ENCODE assay signal across 8 mouse cellular contexts in the genomic region with DNA sequence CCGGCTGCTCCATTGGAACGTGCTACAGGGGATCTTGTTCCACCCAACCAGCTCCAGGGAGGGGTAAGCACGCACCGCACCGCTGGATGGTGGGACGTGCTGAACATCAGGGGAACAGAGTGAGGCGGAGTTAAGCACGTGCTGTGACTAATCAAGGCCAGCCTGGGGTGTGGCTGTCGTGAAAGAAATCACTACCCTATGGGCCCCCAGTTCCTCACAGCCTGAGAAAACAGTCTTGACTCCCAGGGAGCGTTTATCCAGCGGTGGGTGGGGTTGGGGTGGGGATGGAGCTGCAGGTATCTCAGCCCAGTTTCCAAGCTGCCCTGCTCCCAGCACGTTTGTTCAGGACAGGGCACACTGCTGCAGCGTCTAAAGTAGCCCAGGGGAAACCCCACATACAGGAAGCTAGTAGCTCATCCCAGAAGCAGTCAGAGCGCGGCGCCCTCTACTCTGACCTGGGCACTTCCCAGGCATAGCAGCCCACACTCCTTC.
DNase-seq lines count a peak whose midpoint lies in the region; ATAC-seq lines count a peak whose summit lies in the region.

No protein-coding gene starts in this region.

- H3K36me3 ChIP-seq in forebrain, embryonic 15.5 days: no peaks in the 10 kb centered on the region
- no peaks in the 10 kb centered on the region for H3K36me3 ChIP-seq in limb, embryonic 11.5 days (ENCODE audit: control insufficient read depth, insufficient read depth, low read length)
- H3K36me3 ChIP-seq in neural tube, embryonic 12.5 days: no peaks in the 10 kb centered on the region

- H3K4me2 ChIP-seq in forebrain, embryonic 15.5 days (replicated peaks): 0 out of 2 replicates have a peak overlapping the region, but pooled peaks have one; percentile 1
- peak overlapping the region; percentile 42 for H3K4me2 ChIP-seq in limb, embryonic 11.5 days (ENCODE audit: low read depth, severe bottlenecking)
- H3K4me2 ChIP-seq in neural tube, embryonic 12.5 days (replicated peaks): peak overlapping the region; percentile 51

- 6% methylated on average over 16 of the region's 16 CpGs for WGBS in forebrain, embryonic 15.5 days
- WGBS in limb, embryonic 11.5 days: under 1% methylated on average over 16 of the region's 16 CpGs
- WGBS in neural tube, embryonic 12.5 days: 1% methylated on average over 16 of the region's 16 CpGs

- H3K27me3 ChIP-seq in forebrain, embryonic 15.5 days: no peaks in the 10 kb centered on the region
- no peaks in the 10 kb centered on the region for H3K27me3 ChIP-seq in limb, embryonic 11.5 days (ENCODE audit: control insufficient read depth, insufficient read depth, low read length)
- H3K27me3 ChIP-seq in neural tube, embryonic 12.5 days (replicated peaks): 0 out of 2 replicates have a peak, but pooled peaks cover 3% of the 10 kb centered on the region

- DNase-seq in urinary bladder, postnatal 14 days (ENCODE audit: low spot score): peak; percentile 15
- no peak for DNase-seq in urinary bladder, postnatal 36 days (ENCODE audit: low spot score in 2 of 2)
- peak; percentile 74 for DNase-seq in limb, embryonic 11.5 days (ENCODE audit: low spot score)
- no peak for DNase-seq in ovary, adult 18-20 months (ENCODE audit: low spot score)
- no peak for DNase-seq in layer of hippocampus, adult 8-10 months (ENCODE audit: low spot score in 2 of 2)
- DNase-seq in left cerebral cortex, adult 11 months (ENCODE audit: low spot score): no peak

- peaks cover 14% of the 10 kb centered on the region for H3K4me1 ChIP-seq in forebrain, embryonic 15.5 days
- H3K4me1 ChIP-seq in limb, embryonic 11.5 days (ENCODE audit: control insufficient read depth, insufficient read depth, low read length): 0 out of 2 replicates have a peak, but pooled peaks cover 3% of the 10 kb centered on the region
- H3K4me1 ChIP-seq in neural tube, embryonic 12.5 days: peaks cover 22% of the 10 kb centered on the region

- no peak overlapping the region for H3K9ac ChIP-seq in forebrain, embryonic 15.5 days (replicated peaks)
- peak overlapping the region; percentile 27 for H3K9ac ChIP-seq in limb, embryonic 11.5 days (ENCODE audit: low read length)
- H3K9ac ChIP-seq in neural tube, embryonic 12.5 days: no peak overlapping the region

- ATAC-seq in forebrain, embryonic 15.5 days (replicated peaks): 0 out of 2 replicates have a peak, but pooled peaks have one; percentile 38
- peak; percentile 60; the same call in 1 of the 2 replicates for ATAC-seq in limb, embryonic 11.5 days (ENCODE audit: insufficient number of reproducible peaks, low FRiP score, low TSS enrichment, low read depth)
- ATAC-seq in neural tube, embryonic 12.5 days (ENCODE audit: low FRiP score, low read depth): no peak

- no peaks in the 10 kb centered on the region for H3K9me3 ChIP-seq in forebrain, embryonic 15.5 days
- H3K9me3 ChIP-seq in limb, embryonic 11.5 days (ENCODE audit: control insufficient read depth, low read length): peaks cover 2% of the 10 kb centered on the region; the same call in 1 of the 2 replicates
- H3K9me3 ChIP-seq in neural tube, embryonic 12.5 days: no peaks in the 10 kb centered on the region

- H3K4me3 ChIP-seq in forebrain, embryonic 15.5 days: no peak overlapping the region
- peak overlapping the region; percentile 7 for H3K4me3 ChIP-seq in limb, embryonic 11.5 days (ENCODE audit: low read depth, low read length)
- H3K4me3 ChIP-seq in neural tube, embryonic 12.5 days: no peak overlapping the region

- no peak overlapping the region for H3K27ac ChIP-seq in forebrain, embryonic 15.5 days (replicated peaks)
- H3K27ac ChIP-seq in limb, embryonic 11.5 days (replicated peaks; ENCODE audit: low read depth, low read length): no peak overlapping the region
- H3K27ac ChIP-seq in neural tube, embryonic 12.5 days: no peak overlapping the region

Comparison
In these comparisons a context has a peak if more than half of its experiments do, and no peak if none do; other contexts are left out.
1. DNase-seq: peak in urinary bladder, postnatal 14 days (single experiment) and limb, embryonic 11.5 days (single experiment); none in urinary bladder, postnatal 36 days (0 of 2), ovary, adult 18-20 months (single experiment), layer of hippocampus, adult 8-10 months (0 of 2) and left cerebral cortex, adult 11 months (single experiment).
2. H3K4me2 ChIP-seq: peak in every context shown above with its lines; median percentile 51 in neural tube, embryonic 12.5 days; 42 in limb, embryonic 11.5 days; 1 in forebrain, embryonic 15.5 days.